Mouse (Mus musculus): ENCODE results near the gene Wdr76. TPM values are rescaled to one million over a fixed set of nuclear protein-coding genes. Genes with fewer than 3 reads are reported as not detected.
"Not testable (repeated sequence)": the region's sequence is repeated elsewhere in the genome, so short reads cannot be mapped to it uniquely, and the experiment has no call there.

Wdr76 gene
- 4.7 and 5.1 TPM in 2 replicates for total RNA-seq (2014; rRNA removed)
- polyA plus RNA-seq (2015; fragmentation: Nextera tagmentation; extraction: Ambion mirVana): 0.88 and 1.5 TPM in 2 replicates

- WGBS: 5% methylated on average over 38 of the region's 42 CpGs
- Histone ChIP-seq H3K4me3 (ENCODE audit: low read depth, low read length) (peak within 1 kb of the TSS; percentile 51), H3K9ac (peak within 1 kb of the TSS; percentile 62), H3K27ac (ENCODE audit: low read depth, low read length) (0 out of 2 replicates have a peak within 1 kb of the TSS, but pooled peaks have one; percentile 40), H3K4me2 (ENCODE audit: low read depth) (peak within 1 kb of the TSS; percentile 56)
- not testable (repeated sequence) for H3K9me3 ChIP-seq (ENCODE audit: low read length); H3K36me3 ChIP-seq (ENCODE audit: insufficient read depth); H3K4me1 ChIP-seq (ENCODE audit: insufficient read depth); H3K27me3 ChIP-seq (ENCODE audit: insufficient read depth, low read length)
- ATAC-seq: peak; percentile 98
- peak; percentile 53 for TF ChIP-seq CTCF (IDR thresholded peaks at IDR 0.05; ENCODE audit: low read depth)
- peak; percentile 89 for DNase-seq
Observed at GRCm38 (mm10) chr2:121505942-121506882, at the start of gene Wdr76, which contains the start of gene Mfap1a. Gene Wdr76 (plus strand): TSS chr2:121506723. Gene Mfap1a (minus strand): TSS chr2:121506665.

DNA sequence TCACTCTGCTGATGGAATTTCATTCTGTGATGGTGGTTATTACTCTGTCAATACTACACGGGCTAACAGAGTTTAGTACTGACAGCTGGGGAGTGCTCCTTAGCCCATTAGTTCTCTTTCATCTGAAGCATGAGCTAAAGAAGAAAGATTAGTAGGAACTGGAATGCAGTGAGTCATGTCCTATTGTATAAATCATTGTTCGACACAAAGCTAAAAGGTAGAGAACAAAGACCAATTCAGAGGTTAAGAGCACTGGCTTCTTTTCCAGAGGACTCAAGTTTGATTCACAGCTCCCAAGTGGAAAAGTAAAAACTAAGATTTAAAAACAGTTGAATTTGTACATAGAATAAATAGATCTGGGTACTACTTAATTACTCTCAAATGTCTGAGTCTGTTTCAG lies 46.5 kb upstream of the Wdr76 start:
- Histone ChIP-seq H3K27ac (ENCODE audit: low read depth, low read length) (no peak overlapping the region), H3K9me3 (ENCODE audit: low read length) (no peaks in the 10 kb centered on the region), H3K9ac (no peak overlapping the region), H3K4me1 (ENCODE audit: insufficient read depth) (peaks cover 11% of the 10 kb centered on the region), H3K36me3 (ENCODE audit: insufficient read depth) (no peaks in the 10 kb centered on the region), H3K4me2 (ENCODE audit: low read depth) (no peak overlapping the region), H3K4me3 (ENCODE audit: low read depth, low read length) (no peak overlapping the region), H3K27me3 (ENCODE audit: insufficient read depth, low read length) (no peaks in the 10 kb centered on the region)
- DNase-seq (no peak), ATAC-seq (no peak)
- TF ChIP-seq CTCF (IDR thresholded peaks at IDR 0.05; ENCODE audit: low read depth): no peak
- 62% methylated on average over 2 of the region's 2 CpGs for WGBS

GRCm38 (mm10) chr2:121468982-121469381 lies 37.5 kb upstream of the Wdr76 start:
- not testable (repeated sequence) for H3K9me3 ChIP-seq (ENCODE audit: low read length); H3K4me2 ChIP-seq (ENCODE audit: low read depth); DNase-seq; H3K27ac ChIP-seq (ENCODE audit: low read depth, low read length); H3K36me3 ChIP-seq (ENCODE audit: insufficient read depth); H3K9ac ChIP-seq; H3K4me3 ChIP-seq (ENCODE audit: low read depth, low read length); ATAC-seq; H3K4me1 ChIP-seq (ENCODE audit: insufficient read depth); H3K27me3 ChIP-seq (ENCODE audit: insufficient read depth, low read length)
- WGBS: no CpG with 5 or more reads among the region's 6 CpGs

- not testable (repeated sequence) for ATAC-seq; DNase-seq; H3K9me3 ChIP-seq (ENCODE audit: low read length); H3K27me3 ChIP-seq (ENCODE audit: insufficient read depth, low read length); H3K4me3 ChIP-seq (ENCODE audit: low read depth, low read length); H3K9ac ChIP-seq; H3K4me2 ChIP-seq (ENCODE audit: low read depth); H3K27ac ChIP-seq (ENCODE audit: low read depth, low read length); H3K36me3 ChIP-seq (ENCODE audit: insufficient read depth); H3K4me1 ChIP-seq (ENCODE audit: insufficient read depth)
- 100% methylated on average over 3 of the region's 3 CpGs for WGBS
Observed at GRCm38 (mm10) chr2:121472783-121473182, 33.7 kb upstream of the Wdr76 start.

DNA sequence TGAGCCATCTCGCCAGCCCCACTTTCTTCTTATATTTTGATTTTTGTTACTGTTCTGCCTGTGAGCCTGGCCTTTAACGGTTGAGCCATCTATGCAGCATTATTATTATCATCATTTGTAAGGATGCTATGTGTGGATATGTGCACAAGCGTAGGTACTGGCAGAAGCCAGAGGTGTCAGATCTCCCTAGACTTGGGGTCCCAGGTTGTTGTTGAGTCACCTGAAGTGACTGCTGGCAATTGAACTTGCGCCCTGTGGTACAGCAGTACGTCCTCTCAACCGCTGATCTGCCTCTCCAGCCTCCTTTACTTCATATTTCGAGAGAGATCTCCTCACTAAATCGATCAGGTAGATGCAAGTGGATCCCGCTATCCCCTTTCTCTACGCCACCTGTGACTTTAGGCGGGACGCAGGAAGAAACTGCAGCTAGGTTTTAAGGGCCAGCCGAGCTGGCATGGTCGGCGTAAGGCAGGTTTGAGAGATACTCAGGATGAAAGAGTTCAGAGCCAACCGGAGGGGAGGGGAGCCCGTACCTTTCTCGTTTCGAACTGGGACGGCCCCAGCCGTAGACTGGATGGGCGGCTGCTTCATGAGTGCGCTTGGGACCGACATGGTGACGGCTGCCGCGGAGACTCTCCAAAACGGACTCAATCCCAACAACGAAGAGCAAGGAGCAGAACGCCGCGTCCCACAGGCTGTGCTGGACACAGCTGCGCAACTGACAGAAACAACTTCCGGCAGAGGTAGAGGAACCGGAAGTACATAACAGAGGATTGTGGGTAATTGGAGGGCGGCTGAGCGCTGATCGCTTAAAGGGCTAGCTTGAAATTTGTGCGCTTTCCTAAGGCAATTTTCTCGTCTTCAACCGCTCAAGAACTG lies 33.0 kb upstream of the Wdr76 start, which contains the start of gene Mfap1b:
Mfap1b (minus strand) TSS at position 767 of the 879 bp plus-strand sequence.
- 6% methylated on average over 38 of the region's 41 CpGs for WGBS

GRCm38 (mm10) chr2:121474180-121474535 lies 32.4 kb upstream of the Wdr76 start:
- TF ChIP-seq CTCF (IDR thresholded peaks at IDR 0.05; ENCODE audit: low read depth): no peak

More for the DNA sequence above, 33.0 kb upstream of the Wdr76 start, which contains the start of gene Mfap1b:
- peak within 1 kb of the TSS; percentile 59 for H3K9ac ChIP-seq
- not testable (repeated sequence) for H3K9me3 ChIP-seq (ENCODE audit: low read length); H3K36me3 ChIP-seq (ENCODE audit: insufficient read depth); H3K4me1 ChIP-seq (ENCODE audit: insufficient read depth); H3K27me3 ChIP-seq (ENCODE audit: insufficient read depth, low read length)
- peak; percentile 98 for ATAC-seq
- H3K27ac ChIP-seq (ENCODE audit: low read depth, low read length): peak within 1 kb of the TSS; percentile 59; the same call in 1 of the 2 replicates
- H3K4me3 ChIP-seq (ENCODE audit: low read depth, low read length): peak within 1 kb of the TSS; percentile 52
- peak within 1 kb of the TSS; percentile 68 for H3K4me2 ChIP-seq (ENCODE audit: low read depth)
- DNase-seq: peak; percentile 92

DNA sequence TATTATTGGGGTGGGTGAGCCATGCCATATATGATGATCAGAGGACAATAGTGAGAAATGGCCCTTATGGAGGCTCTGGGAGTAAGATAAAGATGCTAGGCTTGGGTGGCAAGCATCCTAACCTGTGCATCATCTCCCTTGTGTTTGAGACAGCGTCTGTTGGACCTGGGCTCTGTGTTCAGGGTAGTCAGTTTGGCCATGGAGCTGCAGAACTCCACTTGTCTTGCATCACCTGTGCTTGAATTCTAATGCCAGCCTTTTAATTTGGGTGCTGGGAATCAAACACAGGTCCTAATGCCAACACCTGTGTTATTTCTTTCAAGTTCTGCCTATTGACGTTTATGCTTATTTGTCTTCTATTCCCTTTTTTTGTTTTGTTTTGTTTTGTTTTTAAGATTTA lies 31.2 kb upstream of the Wdr76 start:
- H3K4me2 ChIP-seq (ENCODE audit: low read depth); H3K4me1 ChIP-seq (ENCODE audit: insufficient read depth); H3K27me3 ChIP-seq (ENCODE audit: insufficient read depth, low read length); ATAC-seq; H3K4me3 ChIP-seq (ENCODE audit: low read depth, low read length); H3K27ac ChIP-seq (ENCODE audit: low read depth, low read length); H3K36me3 ChIP-seq (ENCODE audit: insufficient read depth); H3K9me3 ChIP-seq (ENCODE audit: low read length); DNase-seq; H3K9ac ChIP-seq: not testable (repeated sequence)
- WGBS: 95% methylated on average over 2 of the region's 2 CpGs

More at GRCm38 (mm10) chr2:121474180-121474535, 32.4 kb upstream of the Wdr76 start:
- peak overlapping the region; percentile 59; the same call in 1 of the 2 replicates for H3K27ac ChIP-seq (ENCODE audit: low read depth, low read length)
- H3K36me3 ChIP-seq (ENCODE audit: insufficient read depth): peaks cover 4% of the 10 kb centered on the region
- H3K4me2 ChIP-seq (ENCODE audit: low read depth): peak overlapping the region; percentile 68
- WGBS: 37% methylated on average over 8 of the region's 8 CpGs
- H3K4me1 ChIP-seq (ENCODE audit: insufficient read depth): no peaks in the 10 kb centered on the region
- H3K9me3 ChIP-seq (ENCODE audit: low read length): no peaks in the 10 kb centered on the region
- H3K27me3 ChIP-seq (ENCODE audit: insufficient read depth, low read length): no peaks in the 10 kb centered on the region
- no peak for DNase-seq
- peak overlapping the region; percentile 18; the same call in 1 of the 2 replicates for H3K9ac ChIP-seq
- peak; percentile 47 for ATAC-seq
- peak overlapping the region; percentile 52 for H3K4me3 ChIP-seq (ENCODE audit: low read depth, low read length)

Data from forebrain, postnatal 0 days (tissue).